Mouse (Mus musculus): ENCODE measurements around the gene Cplx2. TPM values are rescaled to one million over a fixed set of nuclear protein-coding genes. Genes with fewer than 3 reads are reported as not detected.

Gene Cplx2
- polyA plus RNA-seq, 1 experiment = 496 TPM

DNA sequence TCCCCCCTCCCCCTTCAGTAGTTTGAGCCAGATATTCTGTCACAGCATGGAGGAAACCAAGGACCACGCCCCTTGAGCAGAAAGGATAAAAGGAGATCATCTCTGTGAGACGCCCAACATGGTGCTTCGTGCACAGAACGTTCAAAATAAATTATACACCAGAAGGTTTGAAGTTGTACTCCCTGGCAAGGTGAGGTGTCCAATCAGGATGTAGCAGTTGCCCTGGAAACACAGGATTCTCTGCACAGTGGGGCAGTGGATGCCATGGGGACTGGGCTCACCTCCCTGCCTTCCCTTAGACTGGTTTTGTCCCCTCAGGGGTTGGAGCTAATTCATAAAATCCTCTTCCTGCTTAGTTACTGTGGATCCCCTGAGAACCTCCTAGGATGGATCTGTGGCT, 25.9 kb downstream of the Cplx2 start:
- H3K4me3 ChIP-seq (ENCODE audit: insufficient read depth, low read length) = no peak overlapping the region
- no peak overlapping the region for H3K27ac ChIP-seq (ENCODE audit: insufficient read depth, low read length)
- H3K4me1 ChIP-seq (ENCODE audit: control insufficient read depth, insufficient read depth, low read length) = no peaks in the 10 kb centered on the region
- TF ChIP-seq POLR2A (IDR thresholded peaks at IDR 0.05; ENCODE audit: extremely low read depth, insufficient read depth, low read length) = no peak

GRCm38 (mm10) chr13:54400565-54401179, 29.5 kb downstream of the Cplx2 start:
- no peak for TF ChIP-seq POLR2A (IDR thresholded peaks at IDR 0.05; ENCODE audit: extremely low read depth, insufficient read depth, low read length)
- TF ChIP-seq CTCF (IDR thresholded peaks at IDR 0.05; ENCODE audit: extremely low read depth, insufficient read depth, low read length) = no peak
- Histone ChIP-seq H3K27ac (ENCODE audit: insufficient read depth, low read length) (no peak overlapping the region), H3K4me1 (ENCODE audit: control insufficient read depth, insufficient read depth, low read length) (no peaks in the 10 kb centered on the region), H3K4me3 (ENCODE audit: insufficient read depth, low read length) (no peak overlapping the region)

DNA sequence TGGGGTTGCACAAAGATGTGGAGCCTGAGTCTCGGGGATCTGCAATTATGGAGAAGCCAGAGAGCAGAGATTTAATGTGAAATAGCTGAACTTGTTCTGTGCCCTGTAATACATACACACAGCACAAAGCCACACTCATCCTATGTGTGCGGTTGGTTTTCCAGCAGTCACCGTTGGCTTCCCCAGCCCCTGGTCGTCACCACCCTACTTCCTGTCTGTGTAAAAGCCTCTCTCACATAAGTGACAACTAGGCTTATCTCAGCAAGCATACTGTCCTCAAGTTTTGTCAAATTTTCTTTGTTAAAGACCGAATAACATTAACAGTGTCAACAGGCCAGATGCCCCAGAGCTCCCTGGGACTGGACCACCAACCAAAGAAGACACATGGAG, 30.0 kb downstream of the Cplx2 start:
- Histone ChIP-seq H3K27ac (ENCODE audit: insufficient read depth, low read length) (no peak overlapping the region), H3K4me1 (ENCODE audit: control insufficient read depth, insufficient read depth, low read length) (no peaks in the 10 kb centered on the region), H3K4me3 (ENCODE audit: insufficient read depth, low read length) (no peak overlapping the region)
- TF ChIP-seq CTCF (IDR thresholded peaks at IDR 0.05; ENCODE audit: extremely low read depth, insufficient read depth, low read length) (no peak), POLR2A (IDR thresholded peaks at IDR 0.05; ENCODE audit: extremely low read depth, insufficient read depth, low read length) (no peak)

DNA sequence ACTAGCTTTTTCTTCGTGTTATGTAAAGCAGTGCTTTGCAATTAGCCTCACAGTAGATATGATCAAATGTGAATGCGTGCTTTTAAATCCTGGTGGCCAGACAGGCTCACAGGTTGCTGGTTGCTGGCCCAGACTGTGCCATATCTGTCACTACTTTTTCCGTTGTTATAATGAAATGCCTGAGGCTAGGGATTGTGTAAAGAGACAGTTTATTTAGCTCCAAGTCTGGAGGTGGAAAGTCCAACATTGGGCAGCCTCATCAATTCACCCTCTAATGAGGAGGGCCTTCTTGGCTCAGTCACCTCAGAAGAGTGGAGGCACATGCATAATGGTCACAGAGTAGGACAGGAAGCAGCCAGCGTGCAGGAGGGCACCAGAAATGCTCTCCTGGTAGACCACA, 31.2 kb downstream of the Cplx2 start:
- no peaks in the 10 kb centered on the region for H3K4me1 ChIP-seq (ENCODE audit: control insufficient read depth, insufficient read depth, low read length)
- no peak overlapping the region for H3K4me3 ChIP-seq (ENCODE audit: insufficient read depth, low read length)
- TF ChIP-seq POLR2A (IDR thresholded peaks at IDR 0.05; ENCODE audit: extremely low read depth, insufficient read depth, low read length) (no peak), CTCF (IDR thresholded peaks at IDR 0.05; ENCODE audit: extremely low read depth, insufficient read depth, low read length) (no peak)
- H3K27ac ChIP-seq (ENCODE audit: insufficient read depth, low read length) = no peak overlapping the region

- Histone ChIP-seq H3K4me3 (ENCODE audit: insufficient read depth, low read length) (no peak overlapping the region), H3K27ac (ENCODE audit: insufficient read depth, low read length) (no peak overlapping the region), H3K4me1 (ENCODE audit: control insufficient read depth, insufficient read depth, low read length) (no peaks in the 10 kb centered on the region)
- no peak for TF ChIP-seq CTCF (IDR thresholded peaks at IDR 0.05; ENCODE audit: extremely low read depth, insufficient read depth, low read length)
- no peak for TF ChIP-seq POLR2A (IDR thresholded peaks at IDR 0.05; ENCODE audit: extremely low read depth, insufficient read depth, low read length)
These were observed 32.3 kb downstream of the Cplx2 start for GRCm38 (mm10) chr13:54403224-54404070.

DNA sequence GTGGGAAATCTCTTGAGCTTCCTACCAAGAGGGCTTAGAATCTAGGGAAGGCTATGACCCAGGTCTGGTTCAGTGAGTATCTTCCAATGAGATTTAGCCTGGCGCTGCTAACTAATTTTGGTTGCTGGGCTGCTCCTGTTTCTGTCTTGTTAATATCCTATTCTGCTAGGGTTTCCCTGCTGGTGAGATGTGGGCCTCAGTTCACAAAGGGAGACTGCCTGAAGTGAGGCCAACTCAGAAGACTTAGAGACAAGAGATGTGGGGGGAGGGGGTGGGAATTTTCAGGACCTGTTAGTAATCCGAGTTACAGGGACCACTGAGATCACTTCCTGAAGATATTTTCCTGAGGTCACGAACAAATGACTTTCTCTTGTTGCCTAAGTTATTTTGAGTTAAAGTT, 33.1 kb downstream of the Cplx2 start:
- H3K27ac ChIP-seq (ENCODE audit: insufficient read depth, low read length) = no peak overlapping the region
- no peak for TF ChIP-seq POLR2A (IDR thresholded peaks at IDR 0.05; ENCODE audit: extremely low read depth, insufficient read depth, low read length)
- TF ChIP-seq CTCF (IDR thresholded peaks at IDR 0.05; ENCODE audit: extremely low read depth, insufficient read depth, low read length) = no peak
- H3K4me3 ChIP-seq (ENCODE audit: insufficient read depth, low read length) = no peak overlapping the region
- no peaks in the 10 kb centered on the region for H3K4me1 ChIP-seq (ENCODE audit: control insufficient read depth, insufficient read depth, low read length)

DNA sequence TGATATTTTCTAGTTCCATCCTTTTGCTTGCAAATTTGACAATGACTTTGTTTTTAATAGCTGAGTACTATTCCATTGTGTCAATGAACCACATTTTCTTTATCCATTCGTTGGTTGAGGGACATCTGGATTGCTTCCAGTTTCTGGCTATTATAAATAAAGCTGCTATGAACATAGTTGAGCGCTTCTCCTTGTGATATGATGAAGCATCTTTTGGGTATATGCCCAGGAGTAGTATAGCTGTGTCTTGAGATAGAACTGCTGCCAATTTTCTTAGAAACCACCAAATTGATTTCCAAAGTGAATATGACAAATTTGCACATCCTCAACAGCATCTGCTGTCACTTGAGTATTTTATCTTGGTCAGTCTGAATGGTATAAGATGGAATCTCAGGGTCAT, 34.7 kb downstream of the Cplx2 start:
- TF ChIP-seq POLR2A (IDR thresholded peaks at IDR 0.05; ENCODE audit: extremely low read depth, insufficient read depth, low read length) (no peak), CTCF (IDR thresholded peaks at IDR 0.05; ENCODE audit: extremely low read depth, insufficient read depth, low read length) (no peak)
- no peak overlapping the region for H3K27ac ChIP-seq (ENCODE audit: insufficient read depth, low read length)
- H3K4me1 ChIP-seq (ENCODE audit: control insufficient read depth, insufficient read depth, low read length) = no peaks in the 10 kb centered on the region
- no peak overlapping the region for H3K4me3 ChIP-seq (ENCODE audit: insufficient read depth, low read length)

- no peak for TF ChIP-seq POLR2A (IDR thresholded peaks at IDR 0.05; ENCODE audit: extremely low read depth, insufficient read depth, low read length)
- no peak for TF ChIP-seq CTCF (IDR thresholded peaks at IDR 0.05; ENCODE audit: extremely low read depth, insufficient read depth, low read length)
- no peak overlapping the region for H3K27ac ChIP-seq (ENCODE audit: insufficient read depth, low read length)
These were observed 40.5 kb downstream of the Cplx2 start for GRCm38 (mm10) chr13:54411656-54412055.

GRCm38 (mm10) chr13:54412236-54412635, 41.1 kb downstream of the Cplx2 start:
- Histone ChIP-seq H3K27ac (ENCODE audit: insufficient read depth, low read length) (no peak overlapping the region), H3K4me3 (ENCODE audit: insufficient read depth, low read length) (no peak overlapping the region), H3K4me1 (ENCODE audit: control insufficient read depth, insufficient read depth, low read length) (no peaks in the 10 kb centered on the region)
- TF ChIP-seq POLR2A (IDR thresholded peaks at IDR 0.05; ENCODE audit: extremely low read depth, insufficient read depth, low read length) = no peak
- TF ChIP-seq CTCF (IDR thresholded peaks at IDR 0.05; ENCODE audit: extremely low read depth, insufficient read depth, low read length) = no peak

More at GRCm38 (mm10) chr13:54411656-54412055, 40.5 kb downstream of the Cplx2 start:
- no peaks in the 10 kb centered on the region for H3K4me1 ChIP-seq (ENCODE audit: control insufficient read depth, insufficient read depth, low read length)
- no peak overlapping the region for H3K4me3 ChIP-seq (ENCODE audit: insufficient read depth, low read length)

GRCm38 (mm10) chr13:54412721-54413120, 41.6 kb downstream of the Cplx2 start:
- H3K4me3 ChIP-seq (ENCODE audit: insufficient read depth, low read length) = no peak overlapping the region
- H3K27ac ChIP-seq (ENCODE audit: insufficient read depth, low read length) = no peak overlapping the region
- no peak for TF ChIP-seq CTCF (IDR thresholded peaks at IDR 0.05; ENCODE audit: extremely low read depth, insufficient read depth, low read length)
- no peak for TF ChIP-seq POLR2A (IDR thresholded peaks at IDR 0.05; ENCODE audit: extremely low read depth, insufficient read depth, low read length)
- H3K4me1 ChIP-seq (ENCODE audit: control insufficient read depth, insufficient read depth, low read length) = no peaks in the 10 kb centered on the region

All from cortical plate, adult 2 months (tissue).